Mouse (Mus musculus) heart, adult 9 months (tissue): ENCODE measurements around the gene Gch1.
A peak's percentile ranks its signal among the peaks of the same experiment; 100 is the strongest.

Source experiments
- DNase-seq, 2 experiments: peaks; one replicate each; pipeline ENCODE4 v3.0.0; 2022; ENCODE audit warnings: low spot score in 2 of 2

Gene Gch1

GRCm38 (mm10) chr14:47188848-47189634, at the start of gene Gch1:
Gene Gch1, minus strand, starts transcription at chr14:47189413.
- DNase-seq, result peak; percentile 87 to 88

- DNase-seq, result no peak
These were observed 48.1 kb upstream of the Gch1 start for GRCm38 (mm10) chr14:47237286-47237685.

GRCm38 (mm10) chr14:47236491-47236890, 47.3 kb upstream of the Gch1 start:
- no peak for DNase-seq

- DNase-seq, result no peak
These were observed 45.5 kb upstream of the Gch1 start for GRCm38 (mm10) chr14:47234526-47235250.

GRCm38 (mm10) chr14:47234032-47234431, 44.8 kb upstream of the Gch1 start:
- no peak for DNase-seq

- DNase-seq, result no peak
These were observed 44.4 kb upstream of the Gch1 start for GRCm38 (mm10) chr14:47233602-47234001.

GRCm38 (mm10) chr14:47229796-47230376, 40.7 kb upstream of the Gch1 start:
- DNase-seq, result no peak

GRCm38 (mm10) chr14:47225931-47226330, 36.7 kb upstream of the Gch1 start:
- DNase-seq, result no peak

- no peak for DNase-seq
These were observed 35.5 kb upstream of the Gch1 start for GRCm38 (mm10) chr14:47224476-47225325.

- DNase-seq, result no peak
These were observed 33.6 kb upstream of the Gch1 start for GRCm38 (mm10) chr14:47222631-47223450.

- no peak for DNase-seq
These were observed 32.4 kb upstream of the Gch1 start for GRCm38 (mm10) chr14:47221567-47221966.

GRCm38 (mm10) chr14:47220231-47221025, 31.2 kb upstream of the Gch1 start:
- no peak for DNase-seq

GRCm38 (mm10) chr14:47218766-47219606, 29.8 kb upstream of the Gch1 start:
- no peak for DNase-seq

GRCm38 (mm10) chr14:47216541-47216940, 27.3 kb upstream of the Gch1 start:
- no peak for DNase-seq

- no peak for DNase-seq
These were observed 25.2 kb upstream of the Gch1 start for GRCm38 (mm10) chr14:47214367-47214766.

- DNase-seq, result no peak
These were observed 24.1 kb upstream of the Gch1 start for GRCm38 (mm10) chr14:47213305-47213704.

- no peak for DNase-seq
These were observed 20.5 kb upstream of the Gch1 start for GRCm38 (mm10) chr14:47209669-47210164.

GRCm38 (mm10) chr14:47208564-47209493, 19.6 kb upstream of the Gch1 start:
- no peak for DNase-seq
